Mouse (Mus musculus): ENCODE data around the gene Tcp10c.
"Not testable (repeated sequence)": the region's sequence is repeated elsewhere in the genome, so short reads cannot be mapped to it uniquely, and the experiment has no call there.

Gene Tcp10c

DNA sequence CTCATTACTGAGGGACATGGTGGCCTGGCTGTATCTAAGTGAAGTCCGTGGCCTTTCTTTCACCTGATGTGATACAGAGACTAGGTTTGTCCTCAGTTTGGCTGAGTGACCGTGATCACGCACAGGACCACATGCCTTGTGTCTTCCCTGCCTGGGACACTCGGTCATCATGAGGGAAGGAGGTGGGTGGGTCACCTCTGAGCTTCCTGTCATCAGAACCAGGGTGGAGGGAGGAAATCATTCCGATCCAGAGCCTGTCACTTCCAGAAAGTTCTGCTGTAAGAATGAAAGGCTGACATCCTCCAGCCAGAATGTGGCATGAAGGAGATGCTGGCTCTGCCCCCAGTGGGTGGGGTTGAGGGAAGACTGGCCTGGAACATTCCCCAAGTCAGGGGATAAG, 45.6 kb downstream of the Tcp10c start:
- not testable (repeated sequence) for DNase-seq

DNA sequence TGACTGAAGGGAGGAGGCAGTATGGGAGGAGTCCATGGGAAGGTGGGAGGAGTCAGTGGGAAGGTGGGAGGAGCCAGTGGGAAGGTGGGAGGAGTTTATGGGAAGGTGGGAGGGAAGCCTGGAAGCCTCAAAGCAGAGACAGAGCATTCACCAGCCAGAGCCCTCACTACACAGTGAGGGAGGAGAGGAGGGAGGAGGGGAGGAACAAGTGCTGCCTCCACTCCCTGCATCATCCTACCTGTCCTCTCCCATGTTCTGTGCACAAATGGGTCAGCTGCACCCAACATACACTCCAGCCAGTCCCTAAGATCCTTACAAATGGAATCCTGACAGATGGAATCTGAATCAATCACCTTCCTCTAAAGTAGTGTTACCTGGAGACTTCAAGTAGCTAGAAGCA, 47.7 kb downstream of the Tcp10c start:
- not testable (repeated sequence) for DNase-seq

DNA sequence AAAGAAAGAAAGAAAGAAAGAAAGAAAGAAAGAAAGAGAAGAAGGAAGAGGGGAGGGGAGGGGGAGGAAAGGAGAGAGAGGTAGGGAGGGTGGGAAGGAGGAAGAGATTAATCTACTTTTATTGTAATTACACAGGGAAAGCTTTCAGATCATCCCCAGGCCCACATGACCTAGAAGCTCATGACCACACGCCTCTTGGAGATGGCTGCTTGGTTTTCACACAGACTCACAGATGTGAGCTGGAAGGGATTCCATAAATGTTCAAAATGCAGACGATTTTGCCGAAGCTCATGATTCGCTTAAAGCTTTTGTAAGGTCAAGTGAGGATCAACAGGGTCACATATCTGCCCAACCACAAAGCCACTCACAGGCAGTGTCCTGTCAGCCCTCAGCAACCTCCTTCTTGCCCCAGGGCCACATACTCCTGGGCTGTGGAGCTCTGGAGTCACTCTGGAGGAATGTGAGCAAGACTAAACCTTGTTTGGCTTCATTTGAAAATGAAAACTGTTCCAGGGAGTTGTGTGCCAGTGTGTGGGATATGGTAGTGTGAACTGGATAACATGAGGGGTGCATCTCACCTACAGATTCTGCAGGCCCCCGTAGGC, 49.3 kb downstream of the Tcp10c start:
- DNase-seq, result not testable (repeated sequence)

DNA sequence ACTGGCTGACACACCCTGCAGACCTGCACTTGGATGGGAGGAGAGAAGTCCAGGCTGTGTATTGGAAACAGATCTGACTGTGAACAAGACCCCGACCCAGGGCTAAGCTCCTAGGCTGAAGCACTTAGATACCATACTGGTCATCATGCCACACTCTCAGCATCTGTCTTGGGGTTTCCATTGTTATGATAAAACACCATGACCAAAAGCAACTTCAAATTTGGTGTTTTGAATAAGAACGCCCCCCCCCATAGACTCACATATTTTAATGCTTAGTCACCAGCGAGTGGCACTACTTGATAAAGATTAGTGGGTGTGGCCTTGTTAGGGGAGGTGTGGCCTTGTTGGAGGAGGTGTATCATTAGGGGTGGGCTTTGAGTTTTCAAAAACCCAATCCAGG, 51.7 kb downstream of the Tcp10c start:
- DNase-seq, result not testable (repeated sequence)

DNA sequence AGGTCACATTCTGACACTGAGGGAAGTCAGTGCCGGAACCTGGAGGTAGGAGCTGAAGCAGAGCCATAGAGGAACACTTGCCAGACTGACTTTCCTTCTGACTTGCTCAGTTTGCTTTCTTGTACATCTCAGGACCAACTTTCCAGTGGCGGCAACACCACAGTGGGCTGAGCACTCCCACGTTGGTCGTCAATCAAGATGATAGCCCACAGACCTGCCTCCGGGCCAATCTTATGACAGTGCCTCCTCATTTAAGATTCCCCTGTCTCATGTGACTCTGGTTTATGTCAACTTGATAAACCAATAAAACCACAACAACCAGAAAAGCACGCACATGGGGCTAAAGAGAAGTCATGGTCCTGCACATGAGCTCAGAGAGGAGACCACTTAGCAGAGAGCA, 52.3 kb downstream of the Tcp10c start:
- DNase-seq, result not testable (repeated sequence)

DNA sequence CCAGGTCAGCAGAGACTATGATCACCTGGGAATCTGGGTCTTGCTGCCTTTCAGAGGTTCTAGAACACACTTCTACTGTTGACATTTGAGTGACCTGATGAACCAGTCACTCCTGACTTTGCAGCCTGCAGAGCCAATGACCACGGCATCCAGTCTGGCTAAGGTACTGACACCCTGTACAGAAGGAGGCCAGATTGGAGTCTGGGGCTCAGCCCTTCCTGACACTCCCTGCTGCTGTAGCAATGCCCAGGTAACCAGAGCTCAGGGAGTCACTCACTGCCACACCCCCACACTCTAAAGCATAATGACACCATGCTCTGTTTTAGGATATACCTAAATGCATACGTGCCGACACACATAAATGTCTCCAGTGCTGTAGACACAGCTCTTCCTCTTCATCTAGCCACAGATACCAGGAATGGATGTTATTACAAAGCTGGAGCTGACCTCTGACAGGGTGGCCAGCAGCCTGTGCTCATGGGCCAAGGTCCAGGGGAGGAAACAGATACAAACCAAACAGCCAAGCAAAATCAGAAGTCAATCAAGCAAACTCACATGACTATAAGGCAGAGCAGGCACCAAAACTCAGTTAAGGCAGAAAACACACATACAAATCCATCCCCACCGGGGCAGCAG, 53.4 kb downstream of the Tcp10c start:
- DNase-seq, result not testable (repeated sequence)

DNA sequence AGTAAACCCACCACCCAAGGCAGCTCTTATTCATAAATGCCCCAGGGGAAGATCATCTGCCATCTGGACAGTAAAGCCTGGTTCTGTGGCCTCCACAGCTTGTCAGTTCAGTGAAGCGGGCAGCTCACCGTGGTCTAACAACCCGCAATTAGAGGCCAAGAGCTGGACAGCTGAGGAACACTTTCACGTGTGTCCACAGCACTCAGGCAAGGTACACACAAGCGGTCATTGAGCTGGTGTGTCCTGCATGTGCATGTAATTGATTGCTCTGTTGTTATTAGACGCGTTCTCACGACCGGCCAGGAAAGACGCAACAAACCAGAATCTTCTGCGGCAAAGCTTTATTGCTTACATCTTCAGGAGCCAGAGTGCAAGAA, 53.9 kb downstream of the Tcp10c start:
- not testable (repeated sequence) for DNase-seq

DNA sequence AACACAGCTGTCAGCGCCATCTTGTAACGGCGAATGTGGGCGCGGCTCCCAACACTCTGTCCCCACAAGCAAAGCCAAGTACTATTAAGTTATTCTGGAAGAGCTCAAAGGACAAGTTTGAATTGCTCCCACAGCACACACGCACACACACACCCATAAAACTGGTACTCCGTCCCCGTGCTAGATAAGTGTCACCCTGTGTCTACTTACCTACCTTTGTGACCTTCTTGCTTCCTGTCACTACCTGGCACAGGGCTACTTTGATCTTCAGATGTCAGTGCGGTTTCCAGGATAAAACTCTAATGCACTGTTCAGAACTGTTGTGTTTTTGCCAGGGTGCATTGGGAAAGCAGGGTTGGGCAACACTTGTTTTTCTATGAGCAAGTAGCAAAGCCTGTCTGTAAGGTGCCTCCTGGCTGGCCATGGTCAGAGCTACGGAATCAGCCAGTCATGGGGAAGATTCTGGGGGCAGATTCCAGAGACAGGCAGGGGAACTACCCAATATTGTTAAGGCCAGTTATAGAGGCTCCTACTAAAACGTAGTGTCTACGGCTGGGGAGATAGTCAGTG, 66.7 kb downstream of the Tcp10c start:
- not testable (repeated sequence) for DNase-seq

DNA sequence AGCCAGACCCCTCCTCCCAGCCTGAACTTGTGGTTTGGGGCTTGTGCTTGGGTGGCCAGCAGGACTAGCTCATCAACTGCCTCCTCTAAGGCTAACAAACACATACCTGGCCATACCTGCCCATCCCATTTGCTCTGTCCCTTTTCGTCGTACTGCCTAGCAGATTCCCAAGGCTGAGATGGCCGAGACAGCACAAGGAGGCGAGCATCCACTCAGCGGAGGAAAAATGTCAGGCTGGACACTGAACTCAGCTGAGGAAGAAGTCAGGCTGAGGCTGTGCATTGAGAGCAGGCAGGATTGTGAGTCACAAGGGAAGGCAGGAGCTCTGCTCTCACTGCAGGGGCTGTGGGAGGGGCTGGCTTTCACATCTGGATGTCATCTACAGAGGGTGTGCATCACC, 68.3 kb downstream of the Tcp10c start:
- DNase-seq, result not testable (repeated sequence)

DNA sequence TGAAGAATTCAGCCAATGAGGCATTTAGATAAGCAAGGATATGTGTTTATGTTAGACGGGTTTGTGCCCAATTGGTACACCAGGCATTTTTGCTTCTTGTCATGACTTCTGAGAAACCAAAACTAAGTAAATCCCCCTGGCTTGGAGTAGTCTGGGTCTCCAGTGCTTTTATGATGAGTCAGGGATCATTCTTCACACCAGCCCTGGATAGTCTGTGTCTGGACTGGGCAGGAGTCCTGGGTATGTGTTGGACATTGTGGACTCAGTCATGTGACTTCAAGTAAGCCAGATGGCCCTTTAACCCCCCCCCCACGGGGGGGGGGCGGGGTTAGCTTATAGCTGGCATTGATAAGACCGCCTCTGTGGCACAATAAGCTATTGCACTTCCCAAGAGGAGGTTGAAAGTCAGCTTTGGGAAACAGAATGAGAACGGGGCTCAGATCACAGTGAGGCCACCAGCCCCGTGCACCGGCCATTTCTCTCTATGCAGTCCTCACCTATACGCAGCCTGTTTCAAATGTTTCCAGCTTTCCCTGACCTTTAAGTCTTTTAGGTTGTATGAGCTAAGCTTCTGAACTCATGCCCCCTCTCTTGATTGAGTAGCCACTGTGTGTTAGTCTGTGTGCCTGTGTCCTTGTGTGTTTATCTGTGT, 69.1 kb downstream of the Tcp10c start:
- not testable (repeated sequence) for DNase-seq

DNA sequence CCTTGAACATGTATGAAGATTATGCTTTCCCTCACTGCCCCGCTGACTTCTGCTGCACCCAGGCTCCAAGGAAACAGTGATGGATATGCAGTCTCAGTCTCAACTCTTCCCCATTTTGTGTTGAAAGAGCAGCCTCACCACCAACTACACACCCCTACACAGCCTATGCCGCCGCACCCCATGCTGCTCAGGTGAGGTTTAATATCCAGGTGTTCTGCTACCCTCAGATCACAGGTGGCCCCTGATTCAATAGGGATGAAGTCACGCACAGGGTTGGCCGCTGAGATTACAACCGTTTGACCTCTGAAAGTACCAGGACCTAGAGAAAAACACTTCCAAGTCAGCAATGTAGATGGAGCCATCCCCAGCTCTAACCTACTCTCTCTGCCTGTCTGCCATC, 69.9 kb downstream of the Tcp10c start:
- DNase-seq, result not testable (repeated sequence)

DNA sequence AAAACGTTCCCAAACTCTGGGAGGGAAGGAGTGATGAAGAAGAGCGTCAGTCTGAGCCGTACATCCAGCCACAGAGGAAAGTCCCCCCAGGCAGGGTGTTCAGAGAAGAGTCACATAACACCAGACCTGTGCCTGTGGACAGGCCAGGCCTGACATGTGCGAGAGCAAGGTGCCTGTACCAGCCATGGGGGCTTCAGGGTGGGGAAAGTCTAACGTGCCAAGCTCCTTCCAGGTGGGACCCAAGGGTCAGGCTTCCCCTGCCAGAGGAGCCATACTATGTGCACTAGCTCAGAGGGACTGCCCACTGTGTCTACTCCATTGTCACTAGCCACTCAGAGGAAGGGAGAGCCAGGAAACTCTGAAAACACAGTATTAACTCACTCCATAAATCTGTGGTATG, 71.3 kb downstream of the Tcp10c start:
- not testable (repeated sequence) for DNase-seq

DNA sequence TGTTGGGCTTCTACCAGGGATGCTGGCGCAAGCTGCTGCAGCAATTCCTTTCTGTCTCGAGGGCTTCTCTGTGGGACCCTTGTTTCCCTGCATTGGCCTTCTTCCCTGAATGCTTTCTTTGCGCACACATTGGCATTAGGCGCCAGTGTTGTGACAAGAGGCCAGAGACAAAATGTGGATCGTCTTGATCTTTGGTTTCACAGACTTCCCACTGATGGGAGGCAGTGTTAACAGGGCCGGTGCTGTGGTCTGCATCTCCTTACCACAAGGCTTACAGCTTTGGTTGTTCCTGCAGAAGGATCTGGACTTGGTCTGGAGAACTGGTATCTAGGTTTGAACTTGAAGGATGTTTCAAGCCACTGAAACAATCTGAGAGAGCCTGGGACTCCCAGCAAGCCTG, 72.1 kb downstream of the Tcp10c start:
- not testable (repeated sequence) for DNase-seq

All from cerebellum, adult 11 months (tissue).